Mouse (Mus musculus): Measurements from ENCODE around the gene Dtymk.
"Not testable (repeated sequence)": the region's sequence is repeated elsewhere in the genome, so short reads cannot be mapped to it uniquely, and the experiment has no call there.

Gene Dtymk

DNA sequence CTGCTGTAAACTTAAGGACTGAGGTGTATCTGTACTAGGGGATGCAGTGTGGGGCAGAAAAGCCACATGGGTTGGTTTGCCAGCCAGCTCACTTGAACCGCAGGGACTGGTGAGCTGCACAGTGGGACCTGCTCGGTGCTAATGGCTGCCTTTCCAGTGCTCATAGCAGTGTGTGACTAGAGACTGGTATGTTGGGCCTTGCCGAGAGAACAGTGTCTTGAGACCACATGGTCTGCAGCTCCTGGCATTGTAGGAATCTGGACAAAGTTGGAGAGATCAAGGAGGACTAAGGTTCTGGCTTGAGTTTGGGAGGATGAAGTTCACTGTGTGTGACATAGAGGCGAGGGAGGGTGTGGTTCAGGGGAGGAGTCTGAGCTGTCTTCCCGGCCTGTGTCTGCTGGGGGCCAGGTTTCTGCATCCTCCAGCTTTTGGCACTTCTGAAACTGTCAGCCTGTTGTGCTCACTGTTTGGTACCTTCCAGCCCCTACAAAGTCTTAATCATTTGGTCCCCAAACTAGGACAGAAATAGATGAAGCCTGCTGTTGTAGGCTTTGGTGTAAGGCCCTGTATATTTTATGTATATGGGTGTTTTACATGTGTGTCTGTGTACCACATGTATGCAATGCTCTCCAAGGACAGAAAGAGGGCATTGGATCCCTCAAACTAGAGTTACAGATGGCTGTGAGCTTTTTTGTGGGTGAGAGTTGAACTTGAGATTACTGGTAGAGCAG, 3.7 kb upstream of the Dtymk start:
- DNase-seq (ENCODE audit: low spot score in 2 of 2), result no peak

DNA sequence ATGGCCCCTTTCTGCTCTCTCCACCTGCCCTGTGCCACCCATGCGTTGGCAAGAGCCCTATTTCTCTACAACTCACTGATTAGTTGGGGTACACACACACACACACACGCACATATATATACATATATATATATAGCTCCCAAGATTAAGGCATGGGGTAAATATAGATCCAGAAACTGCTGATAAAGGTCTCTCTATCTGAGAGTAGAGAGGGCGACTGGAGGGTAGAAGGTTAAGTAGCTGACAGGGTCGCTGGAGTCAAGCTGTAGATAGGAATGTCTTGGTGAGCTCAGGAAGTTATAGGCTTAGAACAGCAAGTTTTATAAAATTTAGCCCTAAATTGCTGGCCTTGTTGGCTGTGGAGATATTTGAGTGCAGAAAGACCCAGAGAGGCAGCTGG, 3.1 kb upstream of the Dtymk start:
- DNase-seq (ENCODE audit: low spot score in 2 of 2), result no peak

GRCm38 (mm10) chr1:93803556-93804507, 2.1 kb upstream of the Dtymk start, which contains the start of gene Ing5:
Gene Ing5, plus strand, starts transcription at chr1:93803965.
- DNase-seq (ENCODE audit: low spot score in 2 of 2), result peak; percentile 99 to 100

GRCm38 (mm10) chr1:93802771-93803170, 1.0 kb upstream of the Dtymk start:
- no peak for DNase-seq (ENCODE audit: low spot score in 2 of 2)

GRCm38 (mm10) chr1:93800670-93801503, 847 bp downstream of the Dtymk start:
- no peak for DNase-seq (ENCODE audit: low spot score in 2 of 2)

DNA sequence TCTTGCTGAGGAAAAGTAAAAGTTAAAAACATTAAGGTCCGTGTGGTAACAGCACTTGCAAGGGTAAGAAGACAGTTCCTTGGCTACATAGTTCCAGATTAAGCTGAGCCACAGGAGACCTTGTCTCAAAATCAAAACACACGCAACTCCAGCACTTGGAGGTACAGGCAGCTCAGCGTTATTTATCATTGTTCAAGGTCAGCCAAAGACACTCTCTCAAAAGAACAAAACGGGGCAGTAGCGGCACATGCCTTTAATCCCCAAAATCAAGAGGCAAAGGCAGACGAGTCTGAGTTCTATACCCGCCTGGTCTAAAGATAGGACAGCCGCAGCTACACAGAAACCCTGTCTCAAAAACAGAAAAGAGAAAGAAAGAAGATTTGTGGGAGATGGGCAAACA, 5.8 kb downstream of the Dtymk start:
- no peak for DNase-seq (ENCODE audit: low spot score in 2 of 2)

DNA sequence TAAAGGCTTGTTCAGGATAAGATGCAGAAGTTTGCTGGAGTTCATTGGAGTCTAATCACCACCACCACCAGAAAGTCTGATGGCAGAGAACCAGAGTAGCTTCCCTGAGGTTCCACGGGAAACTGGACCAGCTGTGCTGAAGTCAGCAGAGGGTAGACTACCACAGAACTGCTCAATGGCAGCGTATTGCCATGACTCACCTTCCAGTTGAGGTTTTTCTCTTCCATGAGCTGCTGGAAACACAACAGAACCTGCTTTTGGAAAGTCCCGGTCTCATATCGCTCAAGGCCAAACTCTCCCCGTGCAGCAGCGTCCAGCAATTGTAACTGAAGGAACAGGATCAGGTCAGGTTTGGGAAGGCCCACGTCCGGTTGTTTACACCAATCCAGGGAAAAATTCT, 7.2 kb downstream of the Dtymk start:
- no peak for DNase-seq (ENCODE audit: low spot score in 2 of 2)

GRCm38 (mm10) chr1:93786912-93787311, 14.8 kb downstream of the Dtymk start:
- DNase-seq (ENCODE audit: low spot score in 2 of 2), result no peak

GRCm38 (mm10) chr1:93776686-93777085, 25.0 kb downstream of the Dtymk start:
- DNase-seq (ENCODE audit: low spot score in 2 of 2), result no peak

- no peak for DNase-seq (ENCODE audit: low spot score in 2 of 2)
Observed at GRCm38 (mm10) chr1:93769901-93770300, 31.8 kb downstream of the Dtymk start.

- no peak for DNase-seq (ENCODE audit: low spot score in 2 of 2)
Observed at GRCm38 (mm10) chr1:93767600-93767999, 34.1 kb downstream of the Dtymk start.

DNA sequence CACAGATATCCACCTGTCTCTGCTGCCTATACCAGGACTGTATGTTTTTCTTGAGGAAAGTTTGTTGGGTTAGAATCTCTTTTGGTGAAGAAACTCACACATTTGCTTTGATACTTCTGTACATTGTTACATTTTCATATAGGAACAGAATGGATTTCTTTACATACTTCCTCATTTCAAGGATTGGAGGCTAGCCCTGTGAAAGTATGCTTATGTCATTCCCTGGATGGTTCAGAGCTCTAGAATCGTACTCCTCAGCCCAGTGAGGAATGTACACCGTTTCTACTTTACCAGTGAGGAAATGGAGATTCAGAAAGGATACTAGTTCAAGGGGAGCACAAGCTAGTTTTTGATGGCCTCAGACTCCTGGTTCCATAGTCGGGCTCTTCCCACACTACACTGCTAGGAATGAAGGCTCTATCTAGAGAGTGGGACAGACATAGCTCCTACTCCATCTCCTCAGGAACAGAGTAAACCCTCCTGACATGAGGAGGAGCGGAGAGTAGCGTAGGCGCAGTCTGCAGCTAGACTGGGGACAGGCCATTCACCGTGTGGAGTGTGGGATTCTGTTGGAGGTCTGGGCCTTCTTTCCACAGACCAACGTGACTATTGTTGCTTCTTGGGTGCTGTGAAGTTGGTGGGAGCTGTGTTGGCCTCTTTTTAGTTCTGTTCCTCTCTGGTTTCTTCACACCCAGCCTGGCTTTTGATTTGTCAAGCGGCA, 36.7 kb downstream of the Dtymk start:
- no peak for DNase-seq (ENCODE audit: low spot score in 2 of 2)

GRCm38 (mm10) chr1:93763531-93763930, 38.2 kb downstream of the Dtymk start:
- not testable (repeated sequence) for DNase-seq (ENCODE audit: low spot score in 2 of 2)

DNA sequence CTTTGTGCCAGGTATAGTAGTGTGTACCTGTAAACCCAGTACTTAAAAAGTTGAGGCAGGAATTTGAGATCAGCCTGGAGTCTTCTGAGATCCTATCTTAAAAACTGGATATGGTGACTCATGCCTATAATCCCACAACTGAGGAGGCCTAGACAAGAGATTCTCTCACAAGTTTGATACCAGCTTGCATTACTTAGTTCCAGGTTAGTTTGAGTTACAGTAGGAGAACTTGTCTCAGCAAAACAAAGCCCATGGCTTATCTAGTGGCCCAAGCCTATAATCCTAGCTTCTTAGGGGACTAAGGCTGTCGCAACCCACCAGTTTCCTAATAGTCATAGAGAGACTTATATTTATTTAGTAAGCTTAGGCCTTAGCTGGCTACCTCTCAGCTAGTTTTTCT, 41.7 kb downstream of the Dtymk start:
- DNase-seq (ENCODE audit: low spot score in 2 of 2), result no peak

- DNase-seq (ENCODE audit: low spot score in 2 of 2), result no peak
Observed at GRCm38 (mm10) chr1:93756154-93756553, 45.6 kb downstream of the Dtymk start.

GRCm38 (mm10) chr1:93755618-93756017, 46.1 kb downstream of the Dtymk start:
- DNase-seq (ENCODE audit: low spot score in 2 of 2), result no peak

GRCm38 (mm10) chr1:93755291-93755610, 46.5 kb downstream of the Dtymk start:
- no peak for DNase-seq (ENCODE audit: low spot score in 2 of 2)

- DNase-seq (ENCODE audit: low spot score in 2 of 2), result peak; percentile 96
Observed at GRCm38 (mm10) chr1:93754573-93755290, 47.0 kb downstream of the Dtymk start, which contains the start of gene Thap4. Gene Thap4, minus strand, starts transcription at chr1:93754864.

GRCm38 (mm10) chr1:93753911-93754572, 47.7 kb downstream of the Dtymk start:
- no peak for DNase-seq (ENCODE audit: low spot score in 2 of 2)

DNA sequence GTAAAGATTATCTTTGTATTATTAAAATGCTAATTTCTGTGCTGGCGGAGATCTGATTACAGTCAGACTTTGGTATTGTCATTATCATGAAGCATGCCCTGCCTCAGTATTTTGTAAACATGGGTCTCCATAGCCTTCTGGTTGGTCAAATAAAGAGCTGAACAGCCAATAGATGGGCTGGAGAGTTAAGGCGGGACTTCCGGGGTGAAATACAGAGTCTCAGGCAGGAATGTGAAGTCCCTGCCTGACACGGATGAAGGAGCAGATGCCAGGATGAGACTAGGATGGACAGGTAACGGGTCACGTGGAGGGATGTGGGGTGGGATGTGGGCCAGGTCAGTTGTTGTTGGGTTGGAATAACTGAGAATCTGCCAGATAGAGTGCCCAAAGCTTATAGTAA, 50.4 kb downstream of the Dtymk start, which contains the start of gene Atg4b:
TSS of gene Atg4b (plus strand) at position 211 of the 400 bp plus-strand sequence.
- no peak for DNase-seq (ENCODE audit: low spot score in 2 of 2)
